Mouse (Mus musculus): ENCODE measurements around the gene Cpne4. TPM values are rescaled to one million over a fixed set of nuclear protein-coding genes. Genes with fewer than 3 reads are reported as not detected.

Gene Cpne4
- total RNA-seq, 2 experiments from 2014 or later: not detected

GRCm38 (mm10) chr9:104877014-104877413 lies 329.9 kb downstream of the Cpne4 start:
- DNase-seq: no peak

- DNase-seq: no peak
Measured at GRCm38 (mm10) chr9:104878558-104878957, 331.5 kb downstream of the Cpne4 start.

DNA sequence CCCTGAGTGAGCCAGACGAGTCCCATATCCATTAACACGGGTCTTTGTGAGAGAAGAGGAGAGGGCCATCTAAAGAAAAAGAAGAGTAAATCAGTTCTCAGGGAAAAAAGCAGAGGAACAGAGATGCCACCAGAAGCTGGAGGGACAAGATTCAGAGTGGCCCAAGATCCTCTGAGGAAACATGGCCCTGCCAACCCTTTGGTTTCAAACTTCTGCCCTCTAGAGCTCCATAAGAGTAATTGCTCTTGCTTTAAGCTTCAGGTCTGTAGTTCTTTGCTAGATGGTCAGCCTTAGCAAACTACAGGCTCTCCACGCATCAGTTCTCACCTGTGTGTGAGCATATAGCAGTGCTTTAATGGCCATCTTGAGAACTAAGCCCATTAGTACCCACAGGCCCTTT lies 343.4 kb downstream of the Cpne4 start:
- DNase-seq: no peak

DNA sequence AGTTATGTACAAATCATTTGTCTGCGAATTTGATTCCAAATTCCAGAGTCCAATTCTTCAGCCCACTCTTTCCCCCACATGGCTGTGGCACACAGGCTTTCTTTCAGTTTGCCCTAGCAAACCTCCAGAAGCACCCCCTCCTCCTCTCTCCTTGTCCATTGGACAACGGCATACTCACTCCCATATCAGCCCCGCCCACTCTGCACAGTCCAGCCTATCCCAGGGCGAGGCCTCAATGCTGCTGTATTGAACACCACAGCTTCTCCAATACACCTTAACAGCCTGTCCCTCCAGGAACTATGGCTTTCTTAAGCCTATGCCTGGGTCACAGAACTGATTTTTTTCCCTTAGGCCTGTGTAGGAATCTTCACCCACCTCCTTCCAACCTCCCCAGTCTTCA lies 348.3 kb downstream of the Cpne4 start:
- DNase-seq: no peak

- DNase-seq: no peak
Measured at GRCm38 (mm10) chr9:104901118-104901517, 354.0 kb downstream of the Cpne4 start.

- no peak for DNase-seq
Measured at GRCm38 (mm10) chr9:104901827-104902226, 354.7 kb downstream of the Cpne4 start.

DNA sequence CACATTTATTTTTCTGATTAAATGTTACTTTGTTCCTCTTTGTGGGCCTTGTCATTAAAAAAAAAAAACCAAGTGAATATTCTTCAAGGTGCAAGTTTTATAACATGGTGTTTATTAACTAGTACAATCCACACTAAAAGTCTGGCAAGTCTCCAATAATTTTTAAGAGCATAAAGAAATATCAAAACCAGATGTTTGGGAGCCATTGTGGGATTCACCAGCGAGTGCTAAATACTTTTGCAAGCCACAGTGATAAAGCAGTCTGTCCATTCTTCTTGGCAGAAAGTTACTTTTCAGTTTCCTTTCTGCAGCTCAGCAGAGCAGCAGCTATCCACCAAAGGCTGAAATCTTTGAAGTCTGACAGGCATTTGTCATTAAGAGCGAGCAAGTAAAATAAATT lies 365.6 kb downstream of the Cpne4 start:
- DNase-seq: no peak

- no peak for DNase-seq
Measured at GRCm38 (mm10) chr9:104913327-104913726, 366.2 kb downstream of the Cpne4 start.

DNA sequence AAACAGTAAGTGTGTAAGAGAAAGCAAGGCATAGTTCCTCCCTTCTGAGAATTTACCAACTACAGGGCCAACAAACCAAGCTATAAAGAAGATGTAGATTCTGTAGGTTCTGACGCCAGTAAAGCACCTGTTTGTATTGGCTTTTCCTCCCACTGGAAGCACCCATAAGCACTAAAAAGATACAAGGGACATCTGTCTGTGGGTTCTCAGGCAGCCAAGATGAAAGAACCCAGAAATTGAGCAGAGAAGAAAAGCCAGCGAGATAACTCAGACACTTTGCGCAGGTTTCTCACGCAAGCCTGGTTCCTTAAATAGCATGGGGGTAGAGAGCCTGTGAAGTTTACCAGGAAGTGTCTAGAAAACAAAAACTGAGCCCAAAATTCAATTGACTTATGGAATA lies 374.1 kb downstream of the Cpne4 start:
- no peak for DNase-seq

- no peak for DNase-seq
Measured at GRCm38 (mm10) chr9:104922051-104922450, 375.0 kb downstream of the Cpne4 start.

DNA sequence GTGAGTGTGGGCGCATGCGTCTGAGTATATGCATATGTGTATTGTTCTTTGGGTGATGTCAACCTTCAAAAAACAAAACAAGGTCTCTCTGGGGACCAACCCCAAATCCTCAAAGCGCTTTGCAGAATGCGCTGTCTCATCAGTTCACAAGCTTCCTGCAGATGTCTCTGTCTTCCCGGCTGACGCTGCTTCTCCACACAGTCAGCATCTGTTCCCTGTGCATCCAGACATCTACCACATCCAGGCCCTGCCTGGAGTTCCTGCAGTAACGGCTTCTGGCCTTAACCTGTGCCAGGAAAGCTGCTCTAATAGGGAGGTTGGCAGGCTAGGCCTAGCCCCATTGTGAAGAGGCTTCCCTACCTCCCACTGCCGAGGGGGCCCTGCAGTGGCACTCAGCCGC lies 381.7 kb downstream of the Cpne4 start:
- no peak for DNase-seq

DNA sequence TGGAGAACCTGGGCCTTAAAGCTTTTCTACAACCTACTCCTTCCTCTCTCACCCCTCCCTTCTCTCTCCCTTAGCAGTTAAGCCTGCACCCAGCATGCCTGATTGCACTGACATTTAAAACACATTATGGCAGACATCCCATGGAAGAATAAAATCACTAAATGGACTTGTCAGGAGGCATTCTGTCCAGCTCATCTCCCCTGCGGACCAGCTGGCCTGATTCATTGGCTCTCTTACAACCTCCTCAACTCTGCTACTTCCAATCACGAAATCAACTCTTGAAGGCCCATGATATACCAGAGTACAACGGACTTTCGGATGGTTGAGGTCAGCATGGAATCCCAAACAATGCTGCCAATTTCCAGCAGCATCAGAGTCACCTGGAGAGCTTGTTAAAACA lies 393.3 kb downstream of the Cpne4 start:
- peak; percentile 15 for DNase-seq

DNA sequence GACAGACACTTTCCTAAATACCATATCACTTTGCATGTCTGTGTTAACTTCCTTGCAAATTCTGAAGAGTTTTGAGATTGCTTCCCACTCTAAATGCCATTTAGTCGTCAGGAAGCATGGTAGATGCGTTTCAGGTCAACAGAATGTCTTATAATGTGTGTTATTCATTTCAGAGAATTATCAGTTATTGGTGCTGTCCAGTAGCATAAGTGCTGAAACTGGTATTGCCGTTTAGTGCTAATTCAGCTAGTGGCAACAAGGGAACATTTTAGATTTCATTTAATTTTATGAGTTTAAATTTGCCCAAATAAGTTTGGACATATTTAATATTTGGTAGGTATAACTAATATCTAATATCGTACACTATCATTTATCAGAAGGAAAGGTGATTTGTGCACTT lies 403.5 kb downstream of the Cpne4 start:
- no peak for DNase-seq

DNA sequence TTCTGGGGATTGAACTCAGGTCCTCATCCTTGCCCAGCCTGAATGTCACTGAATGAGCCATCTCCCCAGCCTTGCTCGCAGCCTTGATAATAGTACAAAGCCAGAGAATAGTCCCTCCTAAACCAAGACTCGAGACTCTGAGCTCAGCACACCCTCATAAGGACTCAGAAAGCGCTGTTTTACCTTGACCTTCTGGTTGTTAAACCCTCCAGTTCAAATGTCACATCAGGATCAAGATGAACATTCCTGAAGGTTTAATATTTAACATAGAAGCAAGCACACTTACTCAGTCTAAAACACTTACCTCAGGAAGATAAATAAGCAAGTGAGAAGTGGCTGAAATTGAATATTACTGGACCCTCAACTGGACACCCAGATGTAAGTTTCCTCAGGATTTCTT lies 405.1 kb downstream of the Cpne4 start:
- no peak for DNase-seq

GRCm38 (mm10) chr9:104972828-104973227 lies 425.7 kb downstream of the Cpne4 start:
- DNase-seq: no peak

DNA sequence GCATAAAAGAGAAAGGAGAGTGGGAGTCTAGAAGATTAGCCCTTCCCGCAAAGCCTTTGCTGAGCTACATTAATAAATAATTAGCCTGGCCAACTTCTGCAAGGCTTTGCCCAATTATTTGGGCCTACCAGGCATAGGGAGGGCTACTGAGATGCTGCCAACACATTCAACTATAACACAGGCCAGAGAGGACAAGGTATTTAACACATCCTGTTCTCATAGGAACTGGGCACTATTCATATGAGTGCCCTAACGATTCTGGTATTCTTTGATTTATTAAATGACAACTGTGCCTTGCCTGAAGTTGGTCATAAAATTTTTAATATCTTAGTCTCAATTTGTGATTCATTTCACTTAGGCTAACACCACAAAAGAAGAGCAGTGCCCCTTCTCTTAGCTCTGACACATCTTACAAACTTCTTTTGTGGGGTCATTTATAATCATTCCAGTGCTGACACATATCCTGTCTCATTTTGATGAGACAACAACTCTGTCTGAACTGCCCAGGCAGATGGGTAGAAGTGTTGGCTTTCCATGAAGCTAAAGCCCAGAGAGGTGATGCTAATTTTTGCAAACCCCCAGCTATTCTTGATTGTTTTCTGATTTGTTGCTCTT lies 435.0 kb downstream of the Cpne4 start:
- DNase-seq: no peak

DNA sequence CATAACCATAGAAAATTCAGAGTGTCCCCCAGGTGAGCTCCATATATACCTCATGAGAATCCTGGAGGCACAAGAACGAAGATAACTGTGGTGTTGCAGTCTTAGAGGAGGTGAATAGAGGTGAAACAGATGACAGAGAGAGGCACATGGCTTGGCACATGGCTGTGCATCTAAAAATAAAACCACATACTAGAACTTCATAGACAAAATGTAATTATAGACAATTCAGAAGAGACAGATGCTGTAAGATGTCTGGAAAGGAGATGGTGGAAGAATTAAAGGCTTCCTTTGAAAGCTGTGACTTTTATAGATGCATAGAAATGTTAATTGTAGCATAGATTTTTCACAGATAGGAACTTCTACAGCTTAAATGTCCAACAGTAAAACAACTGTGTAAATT lies 451.1 kb downstream of the Cpne4 start:
- DNase-seq: no peak

DNA sequence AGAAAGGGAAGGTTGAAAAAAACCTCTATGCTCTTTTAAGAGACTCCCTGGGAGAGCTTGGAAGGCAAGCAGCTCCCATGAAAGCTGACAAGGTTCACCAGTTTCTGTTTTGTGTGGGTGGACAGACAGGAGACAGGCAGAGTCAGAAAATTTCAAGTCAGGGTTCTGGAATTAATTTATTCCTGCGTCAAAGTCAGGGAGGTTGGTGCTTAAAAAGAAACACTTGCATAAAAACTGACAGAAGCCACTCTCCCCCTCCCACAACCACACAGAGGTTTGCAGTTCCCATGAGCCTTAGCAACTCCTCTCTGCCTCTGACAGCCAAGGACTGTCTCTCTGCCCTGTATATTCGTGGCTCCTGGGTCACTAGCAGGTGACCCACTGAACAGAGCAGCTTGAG lies 463.6 kb downstream of the Cpne4 start:
- DNase-seq: no peak

DNA sequence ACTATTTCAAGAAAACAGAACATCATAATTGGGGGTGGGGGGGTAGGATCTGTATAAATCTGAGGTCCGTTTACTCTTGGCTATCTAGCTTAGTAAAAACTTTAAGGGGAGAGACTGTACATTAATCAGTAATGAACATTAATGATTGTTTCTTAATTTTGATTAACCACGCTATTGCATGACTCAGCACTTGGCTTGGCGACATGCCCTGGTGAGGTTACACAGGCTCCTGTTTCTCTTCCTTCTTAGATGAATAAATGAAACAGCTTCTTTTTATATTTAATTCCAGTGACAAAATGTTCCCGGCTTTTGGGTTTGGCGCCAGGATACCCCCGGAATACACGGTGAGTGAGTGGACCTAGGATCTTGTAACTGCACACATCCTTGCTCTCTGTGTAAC lies 471.1 kb downstream of the Cpne4 start:
- no peak for DNase-seq

- DNase-seq: no peak
Measured at GRCm38 (mm10) chr9:105028311-105028710, 481.2 kb downstream of the Cpne4 start.

DNA sequence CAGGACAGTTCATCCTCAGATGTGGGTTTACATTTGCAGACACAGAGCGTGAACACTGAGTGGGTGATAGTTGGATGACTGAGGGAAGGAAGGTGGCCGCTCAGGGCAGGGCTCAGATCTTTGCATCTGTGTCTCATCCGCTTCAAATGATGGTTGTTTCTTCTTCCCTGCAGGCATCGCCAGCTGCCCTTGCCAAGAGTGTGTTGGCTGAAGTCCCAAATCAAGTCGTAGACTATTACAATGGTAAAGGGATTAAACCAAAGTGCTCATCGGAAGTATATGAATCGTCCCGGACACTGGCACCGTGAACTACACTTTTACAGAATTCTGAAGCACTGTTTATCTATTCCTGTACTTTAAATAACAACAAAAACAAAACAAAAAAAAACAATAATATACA lies 485.5 kb downstream of the Cpne4 start:
- no peak for DNase-seq

DNA sequence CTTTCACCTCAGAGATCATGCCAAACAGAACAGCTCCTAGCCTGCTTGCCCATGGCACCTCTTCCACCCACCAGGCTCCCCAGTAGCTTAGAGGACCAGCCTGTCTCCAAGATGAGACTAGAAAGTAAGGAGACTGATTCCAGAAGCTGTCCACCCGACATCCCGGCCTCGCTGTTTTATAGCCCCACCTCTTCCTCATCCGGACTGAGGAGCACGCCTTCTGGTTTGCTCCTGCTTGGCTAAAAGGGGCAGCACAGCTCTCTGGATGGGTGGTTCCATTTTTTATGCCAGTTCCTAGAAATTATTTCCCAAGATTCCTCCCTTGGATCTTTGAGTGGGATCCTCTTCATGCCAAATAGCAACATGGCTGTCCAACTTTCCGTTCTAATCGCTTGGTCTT lies 486.6 kb downstream of the Cpne4 start:
- DNase-seq: no peak

DNA sequence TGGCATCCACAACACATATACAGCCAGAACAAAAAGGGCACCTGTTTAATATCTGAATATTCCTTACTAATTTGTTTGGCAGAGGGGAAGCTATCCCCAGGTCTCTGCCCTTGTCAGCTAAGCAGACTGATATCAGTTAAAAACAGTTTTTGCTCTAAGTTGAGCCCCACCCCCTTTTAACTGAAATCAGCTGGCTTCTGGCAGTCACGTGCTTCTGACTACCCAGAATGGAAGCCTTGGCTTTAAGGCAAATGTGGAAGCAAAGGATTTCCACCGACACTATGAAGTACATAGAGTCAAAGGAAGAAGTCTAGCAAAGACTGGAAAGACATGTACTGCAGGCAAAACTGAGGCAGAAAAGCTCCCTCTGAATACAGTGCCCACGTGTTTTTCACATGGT lies 490.8 kb downstream of the Cpne4 start:
- DNase-seq: no peak

DNA sequence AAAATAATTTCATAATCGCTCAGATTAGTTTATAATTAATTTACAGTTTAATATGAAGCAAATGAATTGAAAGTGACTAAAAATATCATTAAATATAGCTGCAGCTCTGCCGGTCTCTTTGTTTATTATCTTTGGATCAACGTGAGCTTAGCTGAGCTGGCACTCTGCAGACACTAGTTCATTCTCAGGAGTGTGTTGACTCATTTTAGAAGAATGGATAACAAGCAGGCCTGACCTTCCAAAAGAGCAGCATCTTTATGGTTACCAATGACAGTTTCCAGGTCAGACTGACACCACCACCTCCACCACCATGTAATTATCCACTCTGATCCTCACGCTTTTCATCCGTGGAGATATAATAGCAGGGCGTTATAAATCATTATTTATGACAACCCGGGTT lies 498.9 kb downstream of the Cpne4 start:
- DNase-seq: no peak

DNA sequence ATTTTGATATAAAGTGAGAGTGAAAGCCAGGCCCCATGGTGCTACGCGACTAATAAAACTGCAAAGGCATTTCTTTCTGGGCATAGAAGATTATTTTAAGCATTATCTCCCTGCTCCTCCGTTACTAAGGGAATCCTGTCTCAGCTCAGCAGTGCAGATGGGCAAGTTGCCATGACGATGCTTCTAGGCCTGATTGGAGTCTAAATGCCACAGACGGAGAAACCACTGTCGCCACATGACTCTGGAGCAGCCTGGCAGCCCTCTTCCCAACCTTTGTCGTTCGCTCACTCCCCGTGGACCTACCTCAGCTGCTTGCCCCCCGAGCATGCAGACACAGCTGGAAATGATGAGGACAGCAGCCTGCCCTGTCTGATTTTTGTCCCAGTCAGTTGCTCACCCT lies 501.3 kb downstream of the Cpne4 start:
- no peak for DNase-seq
